Mouse (Mus musculus) large intestine, adult 2 months (tissue): ENCODE measurements around the gene Nrxn2. TPM values are rescaled to one million over a fixed set of nuclear protein-coding genes. Genes with fewer than 3 reads are reported as not detected.

Source experiments
- DNase-seq: peaks from one replicate; pipeline ENCODE4 v3.0.0-alpha.2; 2012; ENCODE audit warnings: low read depth, low spot score
- WGBS: fragments of 180-500 bp; shearing (Covaris S2); methylation state at CpG from one replicate; pipeline ENCODE4 v1.1.7; 2018; 5-methylcytosine and 5-hydroxymethylcytosine counted together
- polyA plus RNA-seq: library from polyadenylated mRNA; depleted of rRNA; stranded (reverse); fragments of >200 nt; gene quantifications from 2 replicates; pipeline ENCODE4 v1.2.3, GENCODE M21; 2012

Nrxn2 gene
- polyA plus RNA-seq, 1 experiment, result 2.1 TPM

DNA sequence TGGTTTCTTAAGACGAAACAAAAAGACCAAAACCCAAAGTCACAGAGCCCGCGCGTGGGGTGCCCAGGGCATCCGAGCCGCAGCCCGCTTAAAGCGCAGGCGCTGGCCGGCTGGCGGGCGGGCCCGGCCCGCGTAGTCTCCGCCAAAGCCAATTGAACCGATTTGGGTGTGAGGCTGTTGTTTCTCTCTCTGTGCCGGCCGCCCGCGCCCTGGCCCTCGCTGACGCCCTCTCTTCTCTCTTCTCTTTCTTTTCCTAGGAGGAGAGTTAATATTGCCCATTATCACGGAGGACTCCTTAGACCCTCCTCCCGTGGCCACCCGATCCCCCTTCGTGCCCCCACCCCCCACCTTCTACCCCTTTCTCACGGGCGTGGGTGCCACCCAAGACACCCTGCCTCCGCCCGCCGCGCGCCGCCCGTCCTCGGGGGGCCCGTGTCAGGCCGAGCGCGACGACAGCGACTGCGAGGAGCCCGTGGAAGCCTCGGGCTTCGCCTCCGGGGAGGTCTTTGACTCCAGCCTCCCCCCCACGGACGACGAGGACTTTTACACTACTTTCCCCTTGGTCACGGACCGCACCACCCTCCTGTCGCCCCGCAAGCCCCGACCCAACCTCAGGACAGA lies 112.6 kb downstream of the Nrxn2 start:
- 2% methylated on average over 53 of the region's 56 CpGs for WGBS
- no peak for DNase-seq

GRCm38 (mm10) chr19:6531832-6532471 lies 113.4 kb downstream of the Nrxn2 start:
- DNase-seq, result no peak
- WGBS, result 2% methylated on average over 36 of the region's 36 CpGs

- WGBS, result 21% methylated on average over 13 of the region's 13 CpGs
- DNase-seq, result no peak
Measured at GRCm38 (mm10) chr19:6532656-6533055, 114.1 kb downstream of the Nrxn2 start.

DNA sequence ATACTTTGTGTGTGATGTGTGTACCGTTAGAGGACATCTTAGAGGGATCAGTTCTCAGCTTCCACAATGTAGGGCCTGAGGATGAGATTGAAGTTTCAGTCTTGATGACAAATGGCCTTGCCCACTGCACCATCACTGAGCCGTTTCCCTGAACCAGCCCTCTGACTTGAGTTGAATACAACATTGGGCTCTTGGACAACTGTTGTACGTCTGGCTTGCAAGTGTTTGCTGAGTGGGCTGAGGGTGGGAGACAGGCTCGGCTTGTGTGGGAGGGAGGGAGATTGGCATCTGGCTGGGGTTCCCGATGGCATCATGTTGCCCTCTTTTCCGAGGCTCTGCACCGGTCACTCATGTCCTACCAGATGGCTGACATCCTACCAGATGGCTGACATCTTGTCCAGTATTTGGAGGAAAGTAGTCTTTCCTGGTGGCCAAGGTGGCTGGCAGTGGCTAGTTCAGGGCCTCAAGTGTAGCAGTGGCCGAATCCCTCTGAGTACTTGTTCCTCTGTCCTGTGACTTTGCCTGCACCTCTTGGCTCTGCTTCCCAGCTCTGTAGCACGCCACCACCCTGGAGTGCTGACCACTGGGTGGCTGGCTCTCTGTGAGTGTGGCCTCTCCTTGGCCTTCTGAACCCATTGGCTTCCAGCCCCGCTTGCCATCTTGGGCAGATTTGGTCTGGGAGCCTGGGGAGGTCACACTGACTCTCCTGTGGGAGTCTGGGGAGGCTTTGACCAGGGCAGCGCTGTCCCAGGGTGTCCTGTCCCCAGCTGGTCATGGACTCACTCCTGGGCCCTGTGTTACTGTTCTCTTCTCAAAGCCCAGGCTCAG lies 115.0 kb downstream of the Nrxn2 start:
- DNase-seq, result no peak
- WGBS, result 86% methylated on average over 11 of the region's 11 CpGs

DNA sequence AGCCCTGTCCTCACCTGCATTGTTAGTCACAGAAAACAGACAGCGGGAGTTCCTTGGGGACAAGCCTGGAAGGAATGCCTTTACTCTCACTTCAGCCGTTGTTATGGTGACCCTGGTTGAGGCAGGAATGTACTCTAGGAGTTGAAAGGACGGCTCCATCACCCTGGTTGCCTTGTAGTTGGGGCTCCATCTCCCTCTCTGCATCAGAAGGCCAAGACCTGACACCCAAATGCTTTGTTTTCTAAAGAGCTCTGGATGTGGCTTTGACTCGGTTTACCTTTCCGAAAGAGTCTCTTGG lies 115.5 kb downstream of the Nrxn2 start:
- DNase-seq, result no peak
- WGBS, result 67% methylated on average over 5 of the region's 5 CpGs

DNA sequence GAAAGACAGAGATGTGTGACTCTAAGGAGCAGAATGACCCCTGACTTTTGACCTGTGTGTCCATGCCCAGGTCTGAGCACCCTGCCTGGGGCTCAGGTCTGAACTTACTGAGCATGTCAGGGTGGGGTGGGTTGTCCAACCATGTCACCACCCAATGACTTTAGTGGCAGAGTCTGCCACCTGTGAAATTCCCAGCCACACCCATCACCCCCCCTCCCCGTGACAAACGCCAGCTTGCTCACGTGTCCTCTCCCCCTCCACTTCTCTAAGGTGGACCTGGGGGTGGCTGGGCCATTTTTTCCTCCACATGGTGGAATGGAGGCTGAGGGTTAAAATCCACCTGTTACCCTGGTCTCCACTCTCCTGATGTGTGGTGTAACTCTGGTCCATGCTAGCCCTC lies 117.7 kb downstream of the Nrxn2 start:
- 28% methylated on average over 3 of the region's 3 CpGs for whole genome bisulfite sequencing

DNA sequence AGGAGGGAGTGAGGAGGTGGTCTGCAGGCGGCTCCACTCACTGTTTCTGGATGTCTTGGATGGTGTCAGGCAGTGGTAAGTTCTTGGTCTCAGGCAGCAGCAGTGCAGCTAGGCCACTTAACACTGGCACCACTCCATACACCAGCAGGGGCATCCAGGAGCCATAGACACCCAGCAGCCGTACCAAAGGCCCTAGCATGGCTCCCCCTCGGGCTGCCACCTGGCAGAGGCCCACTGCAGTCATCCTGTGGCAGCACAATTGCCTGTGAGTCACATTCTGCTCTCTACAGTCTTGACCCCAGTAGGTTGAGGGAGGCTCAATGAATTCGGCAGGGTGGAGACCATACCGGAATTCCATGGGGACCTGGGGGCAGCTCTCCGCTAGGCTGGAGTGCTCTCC lies 118.2 kb downstream of the Nrxn2 start:
- WGBS, result 68% methylated on average over 6 of the region's 6 CpGs
- DNase-seq, result no peak

More for the DNA sequence above, 117.7 kb downstream of the Nrxn2 start:
- DNase-seq, result no peak

DNA sequence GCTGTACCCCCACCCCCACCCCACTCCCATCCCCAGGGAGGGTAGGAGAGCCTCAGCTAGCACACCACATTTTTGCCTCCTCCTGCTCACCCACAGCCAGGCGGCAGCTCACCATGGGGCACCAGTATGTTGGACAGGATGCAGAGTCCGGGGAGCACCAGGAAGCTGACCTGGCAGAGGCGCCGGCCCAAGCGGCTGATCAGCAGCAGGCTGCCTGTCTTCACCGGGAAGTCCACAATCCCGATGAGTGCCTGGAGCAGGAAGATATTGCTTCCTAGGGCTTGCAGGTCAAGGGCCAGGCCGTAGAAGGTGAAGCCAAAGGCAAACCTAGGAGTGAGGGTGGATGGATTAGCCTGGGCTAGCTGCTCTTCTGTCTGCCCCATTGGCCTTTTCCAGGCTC lies 119.0 kb downstream of the Nrxn2 start:
- no peak for DNase-seq
- WGBS, result 64% methylated on average over 8 of the region's 8 CpGs

DNA sequence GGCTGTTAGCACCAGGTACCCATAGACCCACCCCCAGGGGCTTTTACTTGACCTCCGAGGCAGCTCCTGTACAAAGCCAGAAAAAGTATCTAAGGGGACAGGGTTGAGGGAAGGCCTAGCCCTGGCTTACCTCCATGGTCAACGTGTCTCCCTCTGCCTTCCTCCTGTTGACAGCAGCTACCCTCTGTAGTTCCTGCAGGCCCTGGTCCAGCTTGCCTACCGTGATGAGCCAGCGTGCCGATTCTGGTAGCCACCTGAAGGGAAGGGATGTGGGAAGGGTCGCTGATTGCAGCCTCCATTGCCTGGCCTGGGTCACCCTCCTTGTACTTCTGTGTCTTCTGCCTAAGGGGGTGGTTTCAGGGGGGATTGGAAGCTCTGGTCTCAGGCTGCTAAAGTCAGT lies 120.0 kb downstream of the Nrxn2 start:
- 84% methylated on average over 6 of the region's 6 CpGs for WGBS
- DNase-seq, result no peak

DNA sequence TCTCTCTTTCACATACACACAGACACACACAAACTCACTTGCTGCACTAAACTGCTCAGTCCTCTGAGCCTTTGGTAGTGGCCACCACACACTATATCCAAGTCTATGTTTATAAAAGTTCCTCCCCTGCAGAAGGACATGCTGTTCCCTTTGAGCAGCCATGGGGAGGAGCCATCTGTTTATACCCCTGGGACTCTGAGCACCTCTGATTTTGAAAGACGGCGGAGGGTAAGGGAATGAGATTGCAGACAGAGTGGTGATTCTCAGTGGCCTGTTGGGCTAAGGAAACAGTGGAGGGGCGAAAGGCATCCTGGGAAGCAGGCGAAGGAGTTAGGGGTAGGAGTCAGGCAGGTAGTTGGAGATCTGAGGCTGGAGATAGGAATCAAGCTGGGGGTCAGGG lies 121.1 kb downstream of the Nrxn2 start:
- DNase-seq, result no peak
- WGBS, result 77% methylated on average over 4 of the region's 4 CpGs

DNA sequence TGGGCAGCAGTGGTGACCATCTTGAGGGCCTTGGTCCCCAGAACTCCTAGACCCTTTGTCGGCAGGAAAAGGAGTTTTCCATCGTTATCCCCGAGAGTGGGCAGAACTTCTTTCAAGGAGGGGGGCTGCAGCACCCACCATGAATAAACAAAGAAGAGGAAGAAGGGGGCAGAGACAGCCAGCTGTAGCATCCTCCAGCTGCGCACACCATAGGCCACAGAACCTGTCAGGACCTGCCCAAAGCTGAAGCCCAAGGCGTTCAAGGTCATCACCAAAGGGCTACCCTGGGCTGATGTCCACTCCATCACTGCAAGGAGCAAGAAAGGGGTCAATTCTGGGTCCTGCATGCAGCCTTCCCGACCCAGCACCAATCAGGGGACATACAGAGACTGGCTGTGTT lies 121.7 kb downstream of the Nrxn2 start:
- 62% methylated on average over 6 of the region's 6 CpGs for WGBS
- no peak for DNase-seq

DNA sequence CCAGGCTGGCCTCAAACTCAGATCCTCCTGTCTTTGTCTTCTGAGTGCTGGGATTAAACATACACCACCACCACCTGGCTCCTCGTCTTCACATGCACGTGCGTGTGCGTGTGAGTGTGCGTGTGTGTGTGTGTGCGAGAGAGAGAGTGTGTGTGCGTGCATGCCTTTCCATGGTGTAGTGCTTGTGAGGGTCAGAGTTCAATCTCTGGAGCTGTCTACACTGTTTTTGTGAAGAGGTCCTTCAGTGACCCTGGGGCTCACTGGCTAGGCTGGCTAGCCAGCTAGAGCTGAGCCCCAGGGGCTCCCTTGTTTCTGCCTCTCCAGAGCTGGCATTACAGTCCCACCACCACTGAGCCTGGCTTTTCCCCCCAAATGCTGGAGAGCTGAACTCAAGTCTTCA lies 123.0 kb downstream of the Nrxn2 start:
- WGBS, result 79% methylated on average over 7 of the region's 7 CpGs
- no peak for DNase-seq

DNA sequence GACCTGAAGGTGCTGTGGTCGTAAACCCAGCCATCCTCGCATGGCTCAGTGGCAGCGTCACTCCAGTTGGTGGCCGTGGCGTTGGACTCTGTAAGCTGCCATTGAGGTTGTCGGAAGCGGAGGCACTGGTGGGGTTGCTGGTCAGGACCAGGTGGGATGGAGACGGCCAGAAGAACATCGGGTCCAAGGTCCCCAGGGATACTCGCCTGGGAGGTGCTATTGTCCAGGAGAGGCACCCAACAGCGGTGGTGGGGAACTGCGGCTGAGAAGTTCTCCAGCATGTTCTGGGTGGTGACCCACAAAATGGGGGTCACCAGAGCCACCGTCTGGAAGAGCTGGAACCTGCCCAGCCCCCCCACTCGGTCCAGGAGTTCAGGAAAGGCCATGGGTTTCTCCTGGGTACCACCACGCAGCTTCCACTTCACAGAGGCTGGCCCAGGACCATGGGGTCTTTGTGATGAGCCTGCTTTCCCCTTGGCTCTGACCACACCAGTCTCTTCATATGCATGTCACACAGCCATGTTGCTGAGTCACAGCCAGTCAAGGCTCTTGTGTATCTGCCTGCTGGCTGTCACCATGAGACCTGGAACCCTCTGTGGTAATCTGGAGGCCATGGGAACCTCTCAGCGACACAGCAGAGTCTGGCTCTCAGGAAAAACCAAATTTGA lies 124.0 kb downstream of the Nrxn2 start, which contains the start of gene Slc22a12:
Slc22a12 (minus strand) TSS at position 666 of the 668 bp plus-strand sequence.
- WGBS, result 74% methylated on average over 16 of the region's 16 CpGs
- DNase-seq, result no peak

GRCm38 (mm10) chr19:6543035-6543383 lies 124.5 kb downstream of the Nrxn2 start:
- WGBS, result 90% methylated on average over 6 of the region's 6 CpGs
- DNase-seq, result no peak

DNA sequence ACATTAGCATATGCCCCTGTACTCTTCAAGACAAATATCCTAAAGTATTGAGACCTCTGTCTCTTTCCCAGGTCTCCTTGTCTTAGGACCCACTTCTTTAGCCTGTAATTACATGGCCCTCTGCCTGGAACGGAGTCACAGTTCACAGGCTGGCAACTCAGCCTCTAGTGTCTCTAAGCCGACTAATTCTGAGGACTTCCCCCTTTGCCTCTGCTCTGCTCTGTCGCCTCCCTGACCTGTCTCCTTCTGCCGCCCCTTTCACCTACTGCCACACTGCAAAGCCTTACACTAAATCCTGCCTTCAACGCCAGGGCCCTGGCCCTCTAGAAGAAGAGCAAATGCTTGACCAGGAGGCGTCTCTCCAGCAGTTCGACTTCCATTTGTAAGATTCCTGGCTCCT lies 125.0 kb downstream of the Nrxn2 start:
- WGBS, result 63% methylated on average over 7 of the region's 7 CpGs

DNA sequence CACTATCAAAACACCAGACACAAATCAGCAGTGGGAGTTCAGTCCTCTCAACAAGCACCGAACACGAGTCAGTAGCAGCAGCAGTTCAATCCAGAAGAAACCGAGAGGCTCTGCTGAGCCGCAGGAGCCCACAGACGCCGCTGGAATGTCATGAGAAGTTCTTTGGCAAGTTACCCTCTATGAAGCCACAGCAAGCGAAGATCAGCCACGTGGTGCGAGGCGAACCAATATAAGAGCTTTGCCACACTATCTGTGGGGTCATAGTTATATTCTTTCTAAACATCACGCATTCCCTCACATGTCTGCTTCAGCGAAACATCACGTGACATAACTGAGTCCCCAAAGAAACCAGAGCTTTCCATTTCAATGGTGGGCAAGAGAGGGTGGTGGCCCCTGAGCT lies 126.2 kb downstream of the Nrxn2 start:
- 91% methylated on average over 13 of the region's 13 CpGs for WGBS
- no peak for DNase-seq

More for the DNA sequence above, 125.0 kb downstream of the Nrxn2 start:
- no peak for DNase-seq

GRCm38 (mm10) chr19:6545481-6545880 lies 127.0 kb downstream of the Nrxn2 start:
- 88% methylated on average over 5 of the region's 5 CpGs for WGBS
- no peak for DNase-seq

- DNase-seq, result no peak
- WGBS, result 13% methylated on average over 1 of the region's 1 CpGs
Measured at GRCm38 (mm10) chr19:6546096-6546495, 127.6 kb downstream of the Nrxn2 start.

DNA sequence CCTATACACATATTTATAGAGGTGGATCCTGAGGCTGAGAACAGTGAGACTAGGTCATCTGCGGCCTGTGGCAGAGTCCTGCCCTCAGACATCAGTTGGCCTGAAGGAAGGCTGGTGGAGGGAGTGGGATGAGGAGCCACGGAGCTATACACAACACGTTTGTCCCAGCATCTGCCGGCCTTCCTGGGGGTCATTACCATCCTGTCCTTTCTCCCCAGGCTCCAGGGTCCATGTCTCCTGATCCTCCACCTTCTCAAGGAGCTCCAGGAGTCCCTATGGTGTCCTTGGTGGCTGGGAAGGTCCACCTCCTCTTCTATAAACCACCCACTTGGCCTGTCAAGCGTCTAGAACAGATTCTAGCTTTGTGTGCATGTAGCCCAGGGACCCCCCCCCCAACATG lies 129.3 kb downstream of the Nrxn2 start:
- no peak for DNase-seq
- WGBS, result 81% methylated on average over 5 of the region's 5 CpGs
